Mouse (Mus musculus): ENCODE results near the gene Ghr.

GRCm38 (mm10) chr15:3580216-3580615, 3.1 kb downstream of the Ghr start:
- TF ChIP-seq POLR2A (IDR thresholded peaks at IDR 0.05; ENCODE audit: insufficient read length, low read depth) (no peak), POLR2AphosphoS2 (IDR thresholded peaks at IDR 0.05; ENCODE audit: insufficient read length, low read depth) (no peak), TCF12 (IDR thresholded peaks at IDR 0.05; ENCODE audit: insufficient read depth, poor library complexity, severe bottlenecking) (no peak), MAX (IDR thresholded peaks at IDR 0.05; ENCODE audit: low read depth) (no peak), TCF3 (IDR thresholded peaks at IDR 0.05; ENCODE audit: insufficient read length, low read depth) (no peak), MYOD1 (IDR thresholded peaks at IDR 0.05; ENCODE audit: control insufficient read depth in 1 of 3, insufficient read length in 2 of 3, low read depth in 2 of 3) (no peak), MYOG (IDR thresholded peaks at IDR 0.05; ENCODE audit: control insufficient read depth in 1 of 3, insufficient read depth in 1 of 3, insufficient read length in 2 of 3, low read depth in 2 of 3) (no peak)

Measured in myocyte (in vitro differentiated cells).